10 mouse cellular contexts compared by ENCODE assay signal in genomic region chr16:45352875-45353274, GRCm38 (mm10). TPM values are rescaled to one million over a fixed set of nuclear protein-coding genes. Genes with fewer than 3 reads are reported as not detected.
DNase-seq lines count a peak whose midpoint lies in the region; ATAC-seq and TF ChIP-seq lines count a peak whose summit lies in the region.
"Had no signal": no experiment of that assay in that cellular context is flagged by ENCODE, and none has a peak within 500 bp of the region (broad histone marks: within the 10 kb centered on the region; RNA-seq: fewer than 3 reads in every experiment).

No protein-coding gene starts in this region.

- no peaks in the 10 kb centered on the region for H3K36me3 ChIP-seq in heart, embryonic 14.5 days (ENCODE audit: control insufficient read depth, insufficient read depth, low read length)
- no peaks in the 10 kb centered on the region for H3K36me3 ChIP-seq in embryonic facial prominence, embryonic 11.5 days (replicated peaks; ENCODE audit: control insufficient read depth, insufficient read depth, low read depth, low read length)
- H3K36me3 ChIP-seq in intestine, embryonic 15.5 days, result no peaks in the 10 kb centered on the region
- H3K36me3 ChIP-seq in midbrain, postnatal 0 days (ENCODE audit: insufficient read depth, low read length), result no peaks in the 10 kb centered on the region
- H3K36me3 ChIP-seq: G1E had no signal

- no peak overlapping the region for H3K9ac ChIP-seq in heart, embryonic 14.5 days (ENCODE audit: low read length)
- H3K9ac ChIP-seq in embryonic facial prominence, embryonic 11.5 days (replicated peaks; ENCODE audit: low read length), result no peak overlapping the region
- no peak overlapping the region for H3K9ac ChIP-seq in intestine, embryonic 15.5 days
- H3K9ac ChIP-seq in midbrain, postnatal 0 days (replicated peaks; ENCODE audit: low read length, poor library complexity, severe bottlenecking), result no peak overlapping the region

- no peaks in the 10 kb centered on the region for H3K4me1 ChIP-seq in heart, embryonic 14.5 days (ENCODE audit: control insufficient read depth in 2 of 2, insufficient read depth in 2 of 2, low read length in 2 of 2)
- no peaks in the 10 kb centered on the region for H3K4me1 ChIP-seq in embryonic facial prominence, embryonic 11.5 days (ENCODE audit: control insufficient read depth, insufficient read depth, low read length)
- H3K4me1 ChIP-seq in intestine, embryonic 15.5 days (replicated peaks), result no peaks in the 10 kb centered on the region
- H3K4me1 ChIP-seq in midbrain, postnatal 0 days (ENCODE audit: insufficient read depth, low read length), result no peaks in the 10 kb centered on the region

- no peak for DNase-seq in heart, adult 11 months
- DNase-seq in embryonic facial prominence, embryonic 11.5 days (ENCODE audit: low spot score), result peak; percentile 7
- peak; percentile 14 for DNase-seq in midbrain, postnatal 0 days (ENCODE audit: low spot score)
- DNase-seq in left cerebral cortex, adult 2 months (ENCODE audit: extremely low spot score in 1 of 2, low spot score in 2 of 2), result no peak
- no peak for DNase-seq in gastrocnemius, postnatal 10 days
- no peak for DNase-seq in layer of hippocampus, adult 9-11 months

- intact Hi-C loops in left cerebral cortex, adult 2 months (cut with DNase I), result no loop called here

- no peak overlapping the region for H3K4me2 ChIP-seq in heart, embryonic 14.5 days (ENCODE audit: low read length)
- no peak overlapping the region for H3K4me2 ChIP-seq in embryonic facial prominence, embryonic 11.5 days (ENCODE audit: low read depth, low read length)
- no peak overlapping the region for H3K4me2 ChIP-seq in intestine, embryonic 15.5 days (replicated peaks)
- no peak overlapping the region for H3K4me2 ChIP-seq in midbrain, postnatal 0 days (ENCODE audit: low read depth, low read length, poor library complexity, severe bottlenecking)

- no peaks in the 10 kb centered on the region for H3K9me3 ChIP-seq in heart, embryonic 14.5 days (ENCODE audit: control insufficient read depth, low read length)
- no peaks in the 10 kb centered on the region for H3K9me3 ChIP-seq in embryonic facial prominence, embryonic 11.5 days (replicated peaks; ENCODE audit: control insufficient read depth, low read length)
- no peaks in the 10 kb centered on the region for H3K9me3 ChIP-seq in intestine, embryonic 15.5 days
- no peaks in the 10 kb centered on the region for H3K9me3 ChIP-seq in midbrain, postnatal 0 days (ENCODE audit: low read length)
- H3K9me3 ChIP-seq: G1E had no signal

- TF ChIP-seq CTCF in midbrain, postnatal 0 days (IDR thresholded peaks at IDR 0.05), result no peak
- no peak for TF ChIP-seq CTCF in left cerebral cortex, adult 2 months (IDR thresholded peaks at IDR 0.05)

- H3K27ac ChIP-seq in heart, embryonic 14.5 days (replicated peaks in 1 of 2; ENCODE audit: control insufficient read depth in 1 of 2, insufficient read depth in 1 of 2, low read depth in 2 of 2, low read length in 2 of 2), result no peak overlapping the region
- H3K27ac ChIP-seq in embryonic facial prominence, embryonic 11.5 days (replicated peaks; ENCODE audit: low read depth, low read length), result no peak overlapping the region
- H3K27ac ChIP-seq in intestine, embryonic 15.5 days, result no peak overlapping the region
- H3K27ac ChIP-seq in midbrain, postnatal 0 days (ENCODE audit: low read depth, low read length), result no peak overlapping the region
- H3K27ac ChIP-seq in left cerebral cortex, adult 2 months, result no peak overlapping the region

- ATAC-seq in heart, embryonic 14.5 days (ENCODE audit: insufficient number of reproducible peaks, insufficient read depth, low FRiP score, low read depth), result peak; percentile 76; the same call in 1 of the 2 replicates
- peak; percentile 96 for ATAC-seq in embryonic facial prominence, embryonic 11.5 days (replicated peaks; ENCODE audit: insufficient number of reproducible peaks, low FRiP score, low TSS enrichment, low read depth)
- peak; percentile 73; the same call in 1 of the 2 replicates for ATAC-seq in intestine, embryonic 15.5 days
- ATAC-seq in midbrain, postnatal 0 days (ENCODE audit: low FRiP score), result peak; percentile 76; the same call in 1 of the 2 replicates

- no peaks in the 10 kb centered on the region for H3K27me3 ChIP-seq in heart, embryonic 14.5 days (ENCODE audit: control insufficient read depth, insufficient read depth, low read length)
- H3K27me3 ChIP-seq in embryonic facial prominence, embryonic 11.5 days (ENCODE audit: control insufficient read depth, insufficient read depth, low read length), result no peaks in the 10 kb centered on the region
- no peaks in the 10 kb centered on the region for H3K27me3 ChIP-seq in intestine, embryonic 15.5 days (replicated peaks)
- H3K27me3 ChIP-seq in midbrain, postnatal 0 days (ENCODE audit: insufficient read depth, low read length), result no peaks in the 10 kb centered on the region

- H3K4me3 ChIP-seq in heart, embryonic 14.5 days (ENCODE audit: control insufficient read depth in 1 of 2, insufficient read depth in 1 of 2, low read depth in 1 of 2, low read length in 2 of 2), result no peak overlapping the region
- H3K4me3 ChIP-seq in embryonic facial prominence, embryonic 11.5 days (ENCODE audit: low read depth, low read length), result no peak overlapping the region
- H3K4me3 ChIP-seq in intestine, embryonic 15.5 days (replicated peaks), result no peak overlapping the region
- H3K4me3 ChIP-seq in midbrain, postnatal 0 days (ENCODE audit: low read depth, low read length), result no peak overlapping the region
- no peak overlapping the region for H3K4me3 ChIP-seq in left cerebral cortex, adult 2 months
- H3K4me3 ChIP-seq: myocyte had no signal

RNA-seq across cellular contexts. Expression of gene Cd200, which starts 56.0 kb away (rescaled TPM):
- 21.5 and 27.6 TPM in 2 replicates for polyA plus RNA-seq in heart, embryonic 14.5 days (2014; fragmentation: Nextera tagmentation; extraction: Ambion mirVana)
- 22.3 and 24.0 TPM in 2 replicates for polyA plus RNA-seq in embryonic facial prominence, embryonic 11.5 days (2014; fragmentation: Nextera tagmentation; extraction: Ambion mirVana)
- polyA plus RNA-seq in intestine, embryonic 15.5 days (2015; fragmentation: Nextera tagmentation; extraction: Ambion mirVana), result 36.5 and 37.4 TPM in 2 replicates
- total RNA-seq in midbrain, postnatal 0 days (2014; rRNA removed), result 272 and 340 TPM in 2 replicates
- polyA plus RNA-seq in midbrain, postnatal 0 days (2015; fragmentation: Nextera tagmentation; extraction: Ambion mirVana), result 503 and 514 TPM in 2 replicates
- 100 to 1,000 TPM in 1 of 2 experiments, 10 to 100 TPM in 1; 96.4 to 107 TPM for total RNA-seq in left cerebral cortex, adult 2 months (2021)
- 10 to 100 TPM; 40.7 to 51.7 TPM for total RNA-seq in gastrocnemius, postnatal 10 days (2021)
- total RNA-seq: G1E had no signal
- polyA plus RNA-seq: G1E had no signal

Comparison
In these comparisons a context has a peak if more than half of its experiments do, and no peak if none do; other contexts are left out.
1. DNase-seq: peak in embryonic facial prominence, embryonic 11.5 days (single experiment) and midbrain, postnatal 0 days (single experiment); none in heart, adult 11 months (single experiment), left cerebral cortex, adult 2 months (0 of 2), gastrocnemius, postnatal 10 days (single experiment) and layer of hippocampus, adult 9-11 months (single experiment).
2. RNA of gene Cd200, which starts 56.0 kb away (polyA plus RNA-seq): 503 to 514 TPM in midbrain, postnatal 0 days; 36.5 to 37.4 TPM in intestine, embryonic 15.5 days, 21.5 to 27.6 TPM in heart, embryonic 14.5 days and 22.3 to 24.0 TPM in embryonic facial prominence, embryonic 11.5 days; every median in the first group is over 10 times any median in the second.
3. Peak in every context shown above with its lines, with median percentiles within 50 percentile points of each other: ATAC-seq.